Mouse (Mus musculus): Measurements from ENCODE around the gene Gm11032.
A peak's percentile ranks its signal among the peaks of the same experiment; 100 is the strongest.
"Not testable (repeated sequence)": the region's sequence is repeated elsewhere in the genome, so short reads cannot be mapped to it uniquely, and the experiment has no call there.

Gene Gm11032

GRCm38 (mm10) chr11:4627636-4628035 is 7.8 kb downstream of the Gm11032 start:
- no peak for DNase-seq

DNA sequence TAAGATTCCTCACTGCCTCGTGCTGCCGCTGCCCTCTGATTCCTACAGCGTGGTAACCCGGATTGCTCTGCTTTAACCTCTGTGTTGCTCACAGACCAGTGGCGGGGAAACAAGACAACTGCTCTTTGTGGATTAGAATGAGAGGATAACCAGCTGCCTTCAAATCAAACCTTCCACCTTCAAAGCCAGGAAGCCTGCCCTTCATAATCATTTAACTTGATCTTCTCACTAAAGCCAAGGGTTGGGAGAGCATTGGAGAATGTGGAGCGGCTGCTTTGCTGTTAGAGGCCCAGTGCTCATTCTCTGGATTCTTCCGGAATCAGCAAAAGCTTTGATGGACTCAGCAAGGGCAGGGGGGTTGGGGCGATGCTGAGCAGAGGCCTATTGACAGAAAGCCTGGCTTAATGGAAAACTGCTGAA is 10.0 kb downstream of the Gm11032 start:
- DNase-seq = peak; percentile 51 to 68

DNA sequence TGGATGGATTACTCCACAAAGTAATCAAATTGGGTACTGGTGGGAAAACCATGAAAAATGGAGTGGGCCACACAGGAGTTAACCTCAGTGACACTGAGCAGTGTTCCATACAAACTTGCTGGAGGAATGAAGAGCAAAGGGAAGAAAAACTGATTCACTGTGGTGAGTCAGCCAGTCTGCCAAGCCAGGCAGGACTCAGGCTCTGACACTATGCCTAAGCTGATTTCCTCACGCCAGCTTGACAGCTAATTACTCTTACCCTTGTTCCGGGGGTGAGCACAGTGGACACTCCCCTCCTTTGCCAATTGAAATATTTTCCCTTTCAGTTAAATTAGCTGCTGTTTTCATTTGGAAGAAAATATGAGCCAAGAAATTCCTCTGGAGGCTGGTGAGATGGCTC is 13.6 kb downstream of the Gm11032 start:
- no peak for DNase-seq

GRCm38 (mm10) chr11:4634395-4634794 is 14.5 kb downstream of the Gm11032 start:
- DNase-seq = no peak

DNA sequence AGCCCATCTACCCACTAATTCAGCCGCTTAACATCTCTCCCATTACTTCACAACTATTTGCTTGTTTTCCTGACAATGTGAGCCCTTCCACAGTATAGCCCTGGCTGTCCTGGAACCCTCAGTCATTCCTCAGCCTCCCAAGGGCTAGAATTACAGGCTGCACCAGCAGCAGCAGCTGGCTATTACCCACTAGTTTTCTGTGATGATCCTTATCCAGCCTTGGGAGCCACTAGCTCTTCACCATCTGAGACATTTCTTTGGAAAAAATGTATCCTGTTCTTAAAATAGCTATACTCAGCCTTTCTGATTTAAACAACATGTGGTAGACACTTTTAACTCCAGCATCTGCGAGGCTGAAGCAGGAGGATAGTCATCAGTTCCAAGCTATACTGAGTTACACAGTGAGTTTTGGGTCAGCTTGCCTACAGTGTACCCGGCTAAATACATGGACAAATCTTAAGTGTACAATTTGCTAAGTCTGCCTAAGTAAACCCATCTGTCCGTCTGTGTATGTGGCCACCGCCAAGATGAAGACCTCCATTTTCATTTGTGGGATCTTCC is 17.0 kb downstream of the Gm11032 start:
- no peak for DNase-seq

- peak; percentile 96 to 99 for DNase-seq
Observed at GRCm38 (mm10) chr11:4637534-4638234, 17.8 kb downstream of the Gm11032 start, which contains the start of gene Ascc2. TSS of gene Ascc2 (plus strand) at chr11:4637747.

- DNase-seq = no peak
Observed at GRCm38 (mm10) chr11:4638261-4638660, 18.4 kb downstream of the Gm11032 start.

GRCm38 (mm10) chr11:4641185-4641584 is 21.3 kb downstream of the Gm11032 start:
- DNase-seq = no peak

GRCm38 (mm10) chr11:4643722-4644121 is 23.9 kb downstream of the Gm11032 start:
- no peak for DNase-seq

GRCm38 (mm10) chr11:4645180-4645579 is 25.3 kb downstream of the Gm11032 start:
- DNase-seq = not testable (repeated sequence)

DNA sequence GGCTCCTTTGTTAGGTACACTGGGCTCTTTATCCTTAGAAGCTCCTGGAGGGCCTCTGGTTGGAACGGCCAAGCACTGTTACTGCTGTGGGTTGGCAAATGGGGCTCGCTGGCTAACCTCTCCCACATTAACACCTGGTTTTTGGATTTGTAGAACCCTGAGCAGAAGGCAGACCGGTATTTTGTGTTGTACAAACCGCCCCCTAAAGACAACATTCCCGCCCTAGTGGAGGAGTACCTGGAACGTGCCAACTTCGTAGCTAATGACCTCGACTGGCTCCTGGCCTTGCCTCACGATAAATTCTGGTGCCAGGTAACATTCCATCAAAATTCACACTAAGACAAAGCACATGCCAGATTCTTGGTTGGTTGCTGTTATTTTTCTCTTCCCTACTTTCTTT is 26.5 kb downstream of the Gm11032 start:
- DNase-seq = no peak

GRCm38 (mm10) chr11:4659818-4660217 is 40.0 kb downstream of the Gm11032 start:
- DNase-seq = no peak

- DNase-seq = peak in 1 of 2 experiments; percentile 5
Observed at GRCm38 (mm10) chr11:4660309-4661025, 40.6 kb downstream of the Gm11032 start.

DNA sequence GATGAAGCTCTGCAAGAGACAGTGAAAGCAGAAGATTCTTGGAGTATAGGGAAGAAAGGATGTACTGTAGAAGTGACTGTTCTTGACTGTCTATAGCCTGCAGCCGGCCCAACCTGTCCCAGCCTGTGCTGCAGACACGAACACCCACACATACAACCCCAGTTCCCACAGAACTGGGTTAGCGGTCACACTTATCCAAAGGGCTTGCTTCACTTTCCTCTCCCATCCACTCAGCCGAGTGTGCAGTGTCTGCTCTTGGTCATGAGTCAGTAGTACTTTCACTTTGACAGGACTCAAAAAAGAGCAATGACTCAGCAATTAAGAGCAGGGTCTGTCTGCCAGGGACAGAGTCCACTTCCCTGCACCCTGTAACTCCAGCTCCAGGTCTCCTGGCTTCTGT is 41.5 kb downstream of the Gm11032 start:
- peak; percentile 29 to 55 for DNase-seq

- DNase-seq = no peak
Observed at GRCm38 (mm10) chr11:4661871-4662495, 42.1 kb downstream of the Gm11032 start.

DNA sequence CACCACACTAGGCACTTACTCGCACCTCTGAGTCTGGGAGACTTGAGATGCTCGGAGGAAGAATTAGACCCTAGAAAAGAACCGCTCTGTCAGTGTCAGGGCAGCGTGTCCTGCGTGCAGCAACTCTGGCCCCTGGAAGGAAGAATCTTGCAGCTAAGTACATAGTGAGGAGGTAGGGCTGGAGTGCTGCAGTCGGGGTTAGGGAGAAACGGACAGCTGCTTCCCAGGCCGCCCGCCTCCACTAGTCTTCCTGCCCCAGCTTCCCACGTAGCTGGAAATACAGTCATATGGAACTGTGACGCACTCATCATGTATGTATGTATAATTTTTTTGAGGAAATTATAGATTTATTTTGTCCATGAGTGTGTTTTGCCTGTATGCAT is 42.6 kb downstream of the Gm11032 start:
- DNase-seq = no peak

All from kidney, adult 8-10 months (tissue).